Mouse (Mus musculus) midbrain, embryonic 15.5 days (tissue): ENCODE measurements around the gene Rbm19. TPM values are rescaled to one million over a fixed set of nuclear protein-coding genes. Genes with fewer than 3 reads are reported as not detected.

Experiments used
- ATAC-seq: fragments of 200-750 bp; cut with Nextera tagmentation; replicated peaks from 2 replicates; pipeline ENCODE4 v1.8.0; 2017; ENCODE audit warnings: moderate TSS enrichment
- H3K27ac ChIP-seq: fragments of 300-500 bp; sonication (generic); 2 replicates; pipeline ENCODE4 v1.5.1; 2015; ENCODE audit warnings: mild to moderate bottlenecking, inconsistent platforms
- H3K27me3 ChIP-seq: fragments of 300-500 bp; sonication (generic); replicated peaks from 2 replicates; pipeline ENCODE4 v1.6.1; 2015; ENCODE audit warnings: inconsistent platforms
- H3K36me3 ChIP-seq: fragments of 300-500 bp; sonication (generic); replicated peaks from 2 replicates; pipeline ENCODE4 v1.6.1; 2015; ENCODE audit warnings: inconsistent platforms
- H3K4me1 ChIP-seq: fragments of 300-500 bp; sonication (generic); 2 replicates; pipeline ENCODE4 v1.6.1; 2015; ENCODE audit warnings: inconsistent platforms
- H3K4me2 ChIP-seq: fragments of 300-500 bp; sonication (generic); 2 replicates; pipeline ENCODE4 v1.6.1; 2015; ENCODE audit warnings: inconsistent platforms, mild to moderate bottlenecking, moderate library complexity
- H3K4me3 ChIP-seq: fragments of 300-500 bp; sonication (generic); 2 replicates; pipeline ENCODE4 v1.5.1; 2015; ENCODE audit warnings: mild to moderate bottlenecking, inconsistent platforms
- H3K9ac ChIP-seq: fragments of 300-500 bp; sonication (generic); 2 replicates; pipeline ENCODE4 v1.6.1; 2015; ENCODE audit warnings: mild to moderate bottlenecking, inconsistent platforms
- H3K9me3 ChIP-seq: fragments of 300-500 bp; sonication (generic); 2 replicates; pipeline ENCODE4 v1.6.1; 2016; ENCODE audit warnings: inconsistent platforms
- WGBS: fragments of 180-500 bp; shearing (Covaris S2); methylation state at CpG from one replicate; pipeline ENCODE4 v1.1.7; 2015; ENCODE audit warnings: mixed read lengths; 5-methylcytosine and 5-hydroxymethylcytosine counted together
- polyA plus RNA-seq: library from polyadenylated mRNA; unstranded; fragments of >200 nt; fragmentation: Nextera tagmentation; extraction: Ambion mirVana; gene quantifications from 2 replicates; pipeline ENCODE4 v1.2.1, GENCODE M21; 2015

Gene Rbm19
- polyA plus RNA-seq, 1 experiment from 2014 or later: 22.2 TPM

GRCm38 (mm10) chr5:120172729-120173101 is 56.5 kb downstream of the Rbm19 start:
- Histone ChIP-seq H3K4me1 (peaks cover 33% of the 10 kb centered on the region), H3K9me3 (no peaks in the 10 kb centered on the region), H3K36me3 (no peaks in the 10 kb centered on the region), H3K4me3 (no peak overlapping the region), H3K9ac (no peak overlapping the region), H3K4me2 (no peak overlapping the region), H3K27ac (peak overlapping the region; percentile 60), H3K27me3 (no peaks in the 10 kb centered on the region)
- ATAC-seq: no peak
- 76% methylated on average over 8 of the region's 8 CpGs for WGBS

GRCm38 (mm10) chr5:120174317-120174716 is 58.1 kb downstream of the Rbm19 start:
- H3K36me3 ChIP-seq: no peaks in the 10 kb centered on the region
- peak; percentile 57 for ATAC-seq
- no peak overlapping the region; the same call in 1 of the 2 replicates for H3K4me2 ChIP-seq
- H3K4me3 ChIP-seq: no peak overlapping the region
- peak overlapping the region; percentile 80 for H3K27ac ChIP-seq
- peak overlapping the region; percentile 13 for H3K9ac ChIP-seq
- 42% methylated on average over 7 of the region's 7 CpGs for WGBS
- H3K4me1 ChIP-seq: peaks cover 42% of the 10 kb centered on the region
- no peaks in the 10 kb centered on the region for H3K27me3 ChIP-seq
- H3K9me3 ChIP-seq: no peaks in the 10 kb centered on the region

GRCm38 (mm10) chr5:120175217-120175616 is 59.0 kb downstream of the Rbm19 start:
- Histone ChIP-seq H3K9ac (0 out of 2 replicates have a peak overlapping the region, but pooled peaks have one; percentile 3), H3K27ac (peak overlapping the region; percentile 80), H3K4me3 (no peak overlapping the region), H3K27me3 (no peaks in the 10 kb centered on the region), H3K9me3 (no peaks in the 10 kb centered on the region), H3K4me2 (no peak overlapping the region), H3K36me3 (no peaks in the 10 kb centered on the region), H3K4me1 (peaks cover 47% of the 10 kb centered on the region)
- 89% methylated on average over 8 of the region's 8 CpGs for WGBS
- no peak for ATAC-seq

GRCm38 (mm10) chr5:120176246-120177065 is 60.2 kb downstream of the Rbm19 start:
- Histone ChIP-seq H3K9me3 (no peaks in the 10 kb centered on the region), H3K27ac (peak overlapping the region; percentile 80; the same call in 1 of the 2 replicates), H3K4me2 (no peak overlapping the region), H3K4me3 (no peak overlapping the region), H3K27me3 (no peaks in the 10 kb centered on the region), H3K9ac (no peak overlapping the region), H3K36me3 (no peaks in the 10 kb centered on the region), H3K4me1 (peaks cover 47% of the 10 kb centered on the region)
- no peak for ATAC-seq
- WGBS: 94% methylated on average over 13 of the region's 13 CpGs

GRCm38 (mm10) chr5:120177066-120177340 is 60.7 kb downstream of the Rbm19 start:
- Histone ChIP-seq H3K4me1 (peaks cover 43% of the 10 kb centered on the region), H3K4me2 (no peak overlapping the region), H3K27me3 (no peaks in the 10 kb centered on the region), H3K9ac (no peak overlapping the region), H3K4me3 (no peak overlapping the region), H3K27ac (no peak overlapping the region), H3K36me3 (no peaks in the 10 kb centered on the region), H3K9me3 (no peaks in the 10 kb centered on the region)
- no peak for ATAC-seq
- 93% methylated on average over 4 of the region's 4 CpGs for WGBS

GRCm38 (mm10) chr5:120180102-120180501 is 63.8 kb downstream of the Rbm19 start:
- Histone ChIP-seq H3K27me3 (no peaks in the 10 kb centered on the region), H3K9me3 (no peaks in the 10 kb centered on the region), H3K4me2 (no peak overlapping the region), H3K27ac (no peak overlapping the region), H3K4me1 (peaks cover 30% of the 10 kb centered on the region), H3K9ac (no peak overlapping the region), H3K4me3 (no peak overlapping the region), H3K36me3 (no peaks in the 10 kb centered on the region)
- WGBS: 92% methylated on average over 11 of the region's 11 CpGs
- ATAC-seq: no peak

- WGBS: 87% methylated on average over 4 of the region's 4 CpGs
- ATAC-seq: no peak
- Histone ChIP-seq H3K27me3 (no peaks in the 10 kb centered on the region), H3K9me3 (no peaks in the 10 kb centered on the region), H3K4me3 (no peak overlapping the region), H3K36me3 (no peaks in the 10 kb centered on the region), H3K9ac (no peak overlapping the region), H3K4me1 (peaks cover 25% of the 10 kb centered on the region), H3K4me2 (no peak overlapping the region), H3K27ac (no peak overlapping the region)
Observed at GRCm38 (mm10) chr5:120181384-120181783, 65.1 kb downstream of the Rbm19 start.

- H3K27me3 ChIP-seq: no peaks in the 10 kb centered on the region
- H3K27ac ChIP-seq: peak overlapping the region; percentile 48
- no peak for ATAC-seq
- no peak overlapping the region for H3K4me2 ChIP-seq
- WGBS: 65% methylated on average over 8 of the region's 8 CpGs
- no peaks in the 10 kb centered on the region for H3K9me3 ChIP-seq
- H3K9ac ChIP-seq: no peak overlapping the region; the same call in 1 of the 2 replicates
- H3K4me1 ChIP-seq: peaks cover 28% of the 10 kb centered on the region
- no peaks in the 10 kb centered on the region for H3K36me3 ChIP-seq
- H3K4me3 ChIP-seq: no peak overlapping the region
Observed at GRCm38 (mm10) chr5:120183321-120183720, 67.1 kb downstream of the Rbm19 start.

GRCm38 (mm10) chr5:120183790-120184189 is 67.5 kb downstream of the Rbm19 start:
- 44% methylated on average over 7 of the region's 7 CpGs for WGBS
- Histone ChIP-seq H3K27me3 (no peaks in the 10 kb centered on the region), H3K9ac (no peak overlapping the region; the same call in 1 of the 2 replicates), H3K36me3 (no peaks in the 10 kb centered on the region), H3K4me1 (peaks cover 27% of the 10 kb centered on the region), H3K4me3 (no peak overlapping the region), H3K27ac (peak overlapping the region; percentile 48; the same call in 1 of the 2 replicates), H3K9me3 (no peaks in the 10 kb centered on the region), H3K4me2 (no peak overlapping the region)
- no peak for ATAC-seq

GRCm38 (mm10) chr5:120185949-120186348 is 69.7 kb downstream of the Rbm19 start:
- H3K36me3 ChIP-seq: no peaks in the 10 kb centered on the region
- no peaks in the 10 kb centered on the region for H3K27me3 ChIP-seq
- no peak overlapping the region for H3K4me3 ChIP-seq
- no peak overlapping the region for H3K9ac ChIP-seq
- H3K4me2 ChIP-seq: no peak overlapping the region
- no peak overlapping the region for H3K27ac ChIP-seq
- no peak for ATAC-seq
- H3K9me3 ChIP-seq: no peaks in the 10 kb centered on the region
- peaks cover 35% of the 10 kb centered on the region for H3K4me1 ChIP-seq
- WGBS: 91% methylated on average over 10 of the region's 10 CpGs

GRCm38 (mm10) chr5:120188541-120188940 is 72.3 kb downstream of the Rbm19 start:
- no peak for ATAC-seq
- H3K9ac ChIP-seq: no peak overlapping the region
- WGBS: 67% methylated on average over 7 of the region's 7 CpGs

GRCm38 (mm10) chr5:120190001-120190582 is 73.8 kb downstream of the Rbm19 start:
- 0 out of 2 replicates have a peak, but pooled peaks have one; percentile 18 for ATAC-seq
- no peak overlapping the region for H3K9ac ChIP-seq
- peaks cover 62% of the 10 kb centered on the region for H3K4me1 ChIP-seq
- no peaks in the 10 kb centered on the region for H3K36me3 ChIP-seq
- no peaks in the 10 kb centered on the region for H3K27me3 ChIP-seq
- H3K27ac ChIP-seq: peak overlapping the region; percentile 54
- H3K4me2 ChIP-seq: no peak overlapping the region
- no peaks in the 10 kb centered on the region for H3K9me3 ChIP-seq
- H3K4me3 ChIP-seq: no peak overlapping the region
- 62% methylated on average over 14 of the region's 14 CpGs for WGBS

More at GRCm38 (mm10) chr5:120188541-120188940, 72.3 kb downstream of the Rbm19 start:
- Histone ChIP-seq H3K9me3 (no peaks in the 10 kb centered on the region), H3K27ac (no peak overlapping the region), H3K4me2 (no peak overlapping the region), H3K36me3 (no peaks in the 10 kb centered on the region), H3K4me1 (peaks cover 51% of the 10 kb centered on the region), H3K27me3 (no peaks in the 10 kb centered on the region), H3K4me3 (no peak overlapping the region)

GRCm38 (mm10) chr5:120191620-120192019 is 75.4 kb downstream of the Rbm19 start:
- peak overlapping the region; percentile 0; the same call in 1 of the 2 replicates for H3K27ac ChIP-seq
- no peaks in the 10 kb centered on the region for H3K36me3 ChIP-seq
- peaks cover 76% of the 10 kb centered on the region for H3K4me1 ChIP-seq
- no peak overlapping the region for H3K4me3 ChIP-seq
- no peak overlapping the region for H3K4me2 ChIP-seq
- H3K9me3 ChIP-seq: no peaks in the 10 kb centered on the region
- no peak overlapping the region for H3K9ac ChIP-seq
- no peaks in the 10 kb centered on the region for H3K27me3 ChIP-seq
- 84% methylated on average over 9 of the region's 9 CpGs for WGBS
- ATAC-seq: no peak
